Mouse (Mus musculus) forebrain, embryonic 12.5 days (tissue): ENCODE measurements around the gene Mia3. TPM values are rescaled to one million over a fixed set of nuclear protein-coding genes. Genes with fewer than 3 reads are reported as not detected.

Experiments used
- ATAC-seq: fragments of 200-750 bp; cut with Nextera tagmentation; 2 replicates; pipeline ENCODE4 v1.8.0; 2017; ENCODE audit warnings: moderate TSS enrichment; ENCODE audit not compliant: low FRiP score
- H3K27ac ChIP-seq: fragments of 300-500 bp; sonication (generic); 2 replicates; pipeline ENCODE4 v1.5.1; 2016; ENCODE audit warnings: mild to moderate bottlenecking
- H3K27me3 ChIP-seq: fragments of 300-500 bp; sonication (generic); 2 replicates; pipeline ENCODE4 v1.6.1; 2016; ENCODE audit warnings: mild to moderate bottlenecking
- H3K36me3 ChIP-seq: fragments of 300-500 bp; sonication (generic); replicated peaks from 2 replicates; pipeline ENCODE4 v1.6.1; 2016; ENCODE audit warnings: mild to moderate bottlenecking
- H3K4me1 ChIP-seq: fragments of 300-500 bp; sonication (generic); 2 replicates; pipeline ENCODE4 v1.6.1; 2016
- H3K4me2 ChIP-seq: fragments of 300-500 bp; sonication (generic); 2 replicates; pipeline ENCODE4 v1.6.1; 2016; ENCODE audit warnings: mild to moderate bottlenecking, moderate library complexity
- H3K4me3 ChIP-seq: fragments of 300-500 bp; sonication (generic); replicated peaks from 2 replicates; pipeline ENCODE4 v1.5.1; 2016; ENCODE audit warnings: mild to moderate bottlenecking
- H3K9ac ChIP-seq: fragments of 300-500 bp; sonication (generic); 2 replicates; pipeline ENCODE4 v1.6.1; 2016; ENCODE audit warnings: mild to moderate bottlenecking
- H3K9me3 ChIP-seq: fragments of 300-500 bp; sonication (generic); 2 replicates; pipeline ENCODE4 v1.6.1; 2016
- WGBS: fragments of 180-500 bp; shearing (Covaris S2); methylation state at CpG from one replicate; pipeline ENCODE4 v1.1.7; 2016; 5-methylcytosine and 5-hydroxymethylcytosine counted together
- polyA plus RNA-seq: library from polyadenylated mRNA; unstranded; fragments of >200 nt; fragmentation: Nextera tagmentation; extraction: Ambion mirVana; gene quantifications from 2 replicates; pipeline ENCODE4 v1.2.1, GENCODE M21; 2016

Gene Mia3
- polyA plus RNA-seq, 1 experiment from 2014 or later = 114 TPM

GRCm38 (mm10) chr1:183296877-183297383, 72.4 kb downstream of the Mia3 start, which contains the start of gene Brox:
TSS of gene Brox (minus strand) at chr1:183297269.
- H3K9ac ChIP-seq = peak within 1 kb of the TSS; percentile 54
- H3K9me3 ChIP-seq = no peaks in the 10 kb centered on the region
- peaks cover 12% of the 10 kb centered on the region for H3K36me3 ChIP-seq
- peak within 1 kb of the TSS; percentile 73 for H3K27ac ChIP-seq
- peak within 1 kb of the TSS; percentile 57 for H3K4me2 ChIP-seq
- 0 out of 2 replicates have a peak, but pooled peaks cover 4% of the 10 kb centered on the region for H3K4me1 ChIP-seq
- H3K27me3 ChIP-seq = no peaks in the 10 kb centered on the region
- WGBS = under 1% methylated on average over 37 of the region's 39 CpGs
- H3K4me3 ChIP-seq = peak within 1 kb of the TSS; percentile 50
- peak; percentile 93 for ATAC-seq

GRCm38 (mm10) chr1:183296465-183296864, 72.9 kb downstream of the Mia3 start, which contains the start of gene Aida:
TSS of gene Aida (plus strand) at chr1:183296590.
- Histone ChIP-seq H3K27ac (peak within 1 kb of the TSS; percentile 73), H3K27me3 (no peaks in the 10 kb centered on the region), H3K4me2 (peak within 1 kb of the TSS; percentile 57), H3K9ac (peak within 1 kb of the TSS; percentile 54), H3K4me3 (peak within 1 kb of the TSS; percentile 50), H3K4me1 (0 out of 2 replicates have a peak, but pooled peaks cover 4% of the 10 kb centered on the region), H3K36me3 (peaks cover 15% of the 10 kb centered on the region), H3K9me3 (no peaks in the 10 kb centered on the region)
- WGBS = 0% methylated on average over 26 of the region's 26 CpGs
- peak; percentile 21 for ATAC-seq

GRCm38 (mm10) chr1:183289576-183289975, 79.8 kb downstream of the Mia3 start:
- 94% methylated on average over 4 of the region's 4 CpGs for WGBS
- ATAC-seq = no peak

GRCm38 (mm10) chr1:183288351-183288750, 81.0 kb downstream of the Mia3 start:
- H3K27me3 ChIP-seq = no peaks in the 10 kb centered on the region

More at GRCm38 (mm10) chr1:183289576-183289975, 79.8 kb downstream of the Mia3 start:
- Histone ChIP-seq H3K4me1 (no peaks in the 10 kb centered on the region), H3K4me2 (no peak overlapping the region), H3K27ac (no peak overlapping the region), H3K9ac (no peak overlapping the region), H3K4me3 (no peak overlapping the region), H3K9me3 (no peaks in the 10 kb centered on the region), H3K36me3 (peaks cover 75% of the 10 kb centered on the region), H3K27me3 (no peaks in the 10 kb centered on the region)

More at GRCm38 (mm10) chr1:183288351-183288750, 81.0 kb downstream of the Mia3 start:
- Histone ChIP-seq H3K9ac (no peak overlapping the region), H3K4me2 (no peak overlapping the region), H3K4me3 (no peak overlapping the region), H3K27ac (no peak overlapping the region), H3K4me1 (no peaks in the 10 kb centered on the region), H3K9me3 (no peaks in the 10 kb centered on the region), H3K36me3 (peaks cover 83% of the 10 kb centered on the region)
- WGBS = 86% methylated on average over 3 of the region's 3 CpGs
- no peak for ATAC-seq

Other genes starting within 250 kb of the Mia3 start
- 10.7 and 10.8 TPM in 2 replicates for gene Disp1, start 148.0 kb downstream of the Mia3 start, polyA plus RNA-seq
- gene Aida, start 73.0 kb downstream of the Mia3 start, polyA plus RNA-seq = 64.0 and 65.9 TPM in 2 replicates
- 66.3 and 72.7 TPM in 2 replicates for gene Brox, start 72.3 kb downstream of the Mia3 start, polyA plus RNA-seq
- gene Taf1a, start 19.4 kb upstream of the Mia3 start, polyA plus RNA-seq = 18.0 and 20.4 TPM in 2 replicates
- gene Hhipl2, start 48.7 kb upstream of the Mia3 start, polyA plus RNA-seq = 0.19 and 0.28 TPM in 2 replicates